Mouse (Mus musculus) midbrain, embryonic 14.5 days (tissue): ENCODE measurements around the gene Isg20. TPM values are rescaled to one million over a fixed set of nuclear protein-coding genes. Genes with fewer than 3 reads are reported as not detected.

ENCODE experiments used
- ATAC-seq: fragments of 200-750 bp; cut with Nextera tagmentation; 2 replicates; pipeline ENCODE4 v1.8.0; 2017; ENCODE audit warnings: moderate number of reproducible peaks, moderate library complexity; ENCODE audit not compliant: low FRiP score, low TSS enrichment
- DNase-seq: peaks from one replicate; pipeline ENCODE4 v3.0.0-alpha.2; 2015
- H3K27ac ChIP-seq: fragments of 300-500 bp; sonication (generic); replicated peaks from 2 replicates; pipeline ENCODE4 v1.5.1; 2014; ENCODE audit warnings: mild to moderate bottlenecking, low read depth, low read length, moderate library complexity
- H3K27me3 ChIP-seq: fragments of 300-500 bp; sonication (generic); 2 replicates; pipeline ENCODE4 v1.6.1; 2014; ENCODE audit warnings: low read length, control low read depth, mixed read lengths; ENCODE audit not compliant: control insufficient read depth, insufficient read depth
- H3K36me3 ChIP-seq: fragments of 300-500 bp; sonication (generic); 2 replicates; pipeline ENCODE4 v1.6.1; 2014; ENCODE audit warnings: low read length, control low read depth; ENCODE audit not compliant: control insufficient read depth, insufficient read depth
- H3K4me1 ChIP-seq: fragments of 300-500 bp; sonication (generic); 2 replicates; pipeline ENCODE4 v1.6.1; 2014; ENCODE audit warnings: mild to moderate bottlenecking, antibody characterized with exemption, low read length, control low read depth; ENCODE audit not compliant: control insufficient read depth, insufficient read depth
- H3K4me2 ChIP-seq: fragments of 300-500 bp; sonication (generic); 2 replicates; pipeline ENCODE4 v1.6.1; 2014; ENCODE audit warnings: mild to moderate bottlenecking, low read length, moderate library complexity
- H3K4me3 ChIP-seq: fragments of 300-500 bp; sonication (generic); replicated peaks from 2 replicates; pipeline ENCODE4 v1.5.1; 2014; ENCODE audit warnings: low read depth, low read length
- H3K9ac ChIP-seq: fragments of 300-500 bp; sonication (generic); replicated peaks from 2 replicates; pipeline ENCODE4 v1.6.1; 2014; ENCODE audit warnings: mild to moderate bottlenecking, low read length, moderate library complexity
- H3K9me3 ChIP-seq: fragments of 300-500 bp; sonication (generic); 2 replicates; pipeline ENCODE4 v1.6.1; 2016; ENCODE audit warnings: low read length, control low read depth, mixed read lengths; ENCODE audit not compliant: control insufficient read depth
- WGBS: fragments of 180-500 bp; shearing (Covaris S2); extraction: QIAGEN DNeasy Blood & Tissue Kit; methylation state at CpG from one replicate; pipeline ENCODE4 v1.1.7; 2014; 5-methylcytosine and 5-hydroxymethylcytosine counted together
- polyA plus RNA-seq: library from polyadenylated mRNA; unstranded; fragments of >200 nt; fragmentation: Nextera tagmentation; extraction: Ambion mirVana; gene quantifications from 2 replicates; pipeline ENCODE4 v1.2.1, GENCODE M21; 2014

Isg20 gene
- polyA plus RNA-seq, 1 experiment from 2014 or later: 2.5 TPM

GRCm38 (mm10) chr7:78893917-78894316 is 19.3 kb upstream of the Isg20 start:
- H3K4me2 ChIP-seq: no peak overlapping the region
- H3K36me3 ChIP-seq: 0 out of 2 replicates have a peak, but pooled peaks cover under 1% of the 10 kb centered on the region
- no peak for ATAC-seq
- H3K9ac ChIP-seq: no peak overlapping the region
- WGBS: 92% methylated on average over 10 of the region's 10 CpGs
- no peak for DNase-seq
- no peak overlapping the region for H3K27ac ChIP-seq
- H3K4me3 ChIP-seq: no peak overlapping the region
- no peaks in the 10 kb centered on the region for H3K9me3 ChIP-seq
- no peaks in the 10 kb centered on the region for H3K27me3 ChIP-seq
- H3K4me1 ChIP-seq: peaks cover 8% of the 10 kb centered on the region

- no peak overlapping the region for H3K27ac ChIP-seq
Measured at GRCm38 (mm10) chr7:78895021-78895652, 18.1 kb upstream of the Isg20 start.

GRCm38 (mm10) chr7:78895653-78896333 is 17.4 kb upstream of the Isg20 start, which contains the start of gene Aen:
Gene Aen (plus strand): TSS chr7:78895854.
- Histone ChIP-seq H3K4me2 (peak within 1 kb of the TSS; percentile 87), H3K36me3 (no peaks in the 10 kb centered on the region), H3K9ac (peak within 1 kb of the TSS; percentile 60), H3K4me1 (peaks cover 8% of the 10 kb centered on the region), H3K27ac (no peak within 1 kb of the TSS), H3K9me3 (no peaks in the 10 kb centered on the region), H3K27me3 (no peaks in the 10 kb centered on the region), H3K4me3 (peak within 1 kb of the TSS; percentile 83)
- DNase-seq: peak; percentile 98
- peak; percentile 99 for ATAC-seq
- under 1% methylated on average over 53 of the region's 53 CpGs for WGBS

More at GRCm38 (mm10) chr7:78895021-78895652, 18.1 kb upstream of the Isg20 start:
- Histone ChIP-seq H3K27me3 (no peaks in the 10 kb centered on the region), H3K4me1 (peaks cover 8% of the 10 kb centered on the region), H3K36me3 (no peaks in the 10 kb centered on the region), H3K9ac (peak overlapping the region; percentile 60; the same call in 1 of the 2 replicates), H3K4me3 (peak overlapping the region; percentile 83), H3K9me3 (no peaks in the 10 kb centered on the region), H3K4me2 (peak overlapping the region; percentile 87)
- 52% methylated on average over 13 of the region's 13 CpGs for WGBS
- DNase-seq (no peak), ATAC-seq (no peak)

- Histone ChIP-seq H3K27me3 (no peaks in the 10 kb centered on the region), H3K4me3 (no peak overlapping the region), H3K9me3 (no peaks in the 10 kb centered on the region), H3K4me2 (no peak overlapping the region), H3K36me3 (peaks cover 8% of the 10 kb centered on the region), H3K4me1 (peaks cover 8% of the 10 kb centered on the region), H3K9ac (no peak overlapping the region), H3K27ac (no peak overlapping the region)
- ATAC-seq (no peak), DNase-seq (no peak)
- 94% methylated on average over 3 of the region's 3 CpGs for WGBS
Measured at GRCm38 (mm10) chr7:78897567-78897966, 15.7 kb upstream of the Isg20 start.

- Histone ChIP-seq H3K9ac (no peak overlapping the region), H3K27ac (no peak overlapping the region), H3K4me2 (no peak overlapping the region), H3K9me3 (no peaks in the 10 kb centered on the region), H3K27me3 (no peaks in the 10 kb centered on the region), H3K36me3 (peaks cover 43% of the 10 kb centered on the region), H3K4me3 (no peak overlapping the region), H3K4me1 (no peaks in the 10 kb centered on the region)
- no peak for DNase-seq
- WGBS: 96% methylated on average over 6 of the region's 6 CpGs
- no peak for ATAC-seq
Measured at GRCm38 (mm10) chr7:78903174-78903870, 9.9 kb upstream of the Isg20 start.

- Histone ChIP-seq H3K27me3 (no peaks in the 10 kb centered on the region), H3K9me3 (no peaks in the 10 kb centered on the region), H3K4me3 (no peak overlapping the region), H3K4me2 (no peak overlapping the region), H3K27ac (no peak overlapping the region), H3K36me3 (peaks cover 43% of the 10 kb centered on the region), H3K4me1 (no peaks in the 10 kb centered on the region), H3K9ac (no peak overlapping the region)
- WGBS: 92% methylated on average over 2 of the region's 2 CpGs
- DNase-seq (no peak), ATAC-seq (no peak)
Measured at GRCm38 (mm10) chr7:78904175-78904574, 9.0 kb upstream of the Isg20 start.

GRCm38 (mm10) chr7:78909026-78909425 is 4.2 kb upstream of the Isg20 start:
- H3K4me3 ChIP-seq: no peak overlapping the region
- DNase-seq: no peak
- no peak for ATAC-seq
- no peak overlapping the region for H3K9ac ChIP-seq
- H3K4me2 ChIP-seq: no peak overlapping the region
- no peak overlapping the region for H3K27ac ChIP-seq
- no peaks in the 10 kb centered on the region for H3K9me3 ChIP-seq
- WGBS: 87% methylated on average over 6 of the region's 6 CpGs
- peaks cover 24% of the 10 kb centered on the region for H3K36me3 ChIP-seq
- H3K27me3 ChIP-seq: no peaks in the 10 kb centered on the region
- H3K4me1 ChIP-seq: peaks cover 11% of the 10 kb centered on the region; the same call in 1 of the 2 replicates

GRCm38 (mm10) chr7:78910336-78911098 is 2.7 kb upstream of the Isg20 start:
- H3K4me2 ChIP-seq: no peak overlapping the region
- H3K27me3 ChIP-seq: no peaks in the 10 kb centered on the region
- H3K4me3 ChIP-seq: no peak overlapping the region
- H3K4me1 ChIP-seq: peaks cover 11% of the 10 kb centered on the region; the same call in 1 of the 2 replicates
- peak; percentile 29; the same call in 1 of the 2 replicates for ATAC-seq
- no peak overlapping the region for H3K9ac ChIP-seq
- DNase-seq: peak; percentile 47
- H3K9me3 ChIP-seq: no peaks in the 10 kb centered on the region
- H3K27ac ChIP-seq: no peak overlapping the region
- H3K36me3 ChIP-seq: peaks cover 20% of the 10 kb centered on the region
- 41% methylated on average over 6 of the region's 6 CpGs for WGBS
